Mouse (Mus musculus) liver, adult 2 months (tissue): Measurements from ENCODE around the gene Shank3.

ENCODE experiments used
- CTCF ChIP-seq: fragments of 200-500 bp; IDR thresholded peaks from 2 replicates; pipeline ENCODE4 v1.5.1; 2011; ENCODE audit warnings: low read depth, low read length, control low read depth
- POLR2A ChIP-seq: fragments of 200-500 bp; IDR thresholded peaks from 2 replicates; pipeline ENCODE4 v1.6.1; 2011; ENCODE audit warnings: low read length, control low read depth; ENCODE audit not compliant: insufficient read depth; ENCODE audit errors: extremely low read depth

DNA sequence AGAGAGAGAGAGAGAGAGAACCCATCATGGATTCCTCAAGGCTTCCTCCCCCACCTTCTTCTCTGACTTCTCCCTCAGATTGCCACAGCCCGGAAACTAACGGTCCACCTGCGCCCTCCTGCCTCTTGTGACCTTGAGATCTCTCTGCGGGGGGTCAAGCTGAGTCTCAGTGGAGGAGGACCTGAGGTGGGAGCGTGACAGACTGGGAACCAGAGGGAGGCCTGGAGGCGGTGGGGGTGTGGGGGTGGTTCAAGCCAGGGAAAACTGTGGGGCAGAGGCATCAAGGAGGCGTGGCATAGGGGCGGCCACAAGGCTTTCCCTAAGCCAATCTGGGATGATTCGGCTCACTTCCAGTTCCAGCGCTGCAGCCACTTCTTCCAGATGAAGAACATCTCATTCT is 39.1 kb upstream of the Shank3 start:
- TF ChIP-seq POLR2A (no peak), CTCF (no peak)
